Mouse (Mus musculus): ENCODE results near the gene Gm29666.

DNA sequence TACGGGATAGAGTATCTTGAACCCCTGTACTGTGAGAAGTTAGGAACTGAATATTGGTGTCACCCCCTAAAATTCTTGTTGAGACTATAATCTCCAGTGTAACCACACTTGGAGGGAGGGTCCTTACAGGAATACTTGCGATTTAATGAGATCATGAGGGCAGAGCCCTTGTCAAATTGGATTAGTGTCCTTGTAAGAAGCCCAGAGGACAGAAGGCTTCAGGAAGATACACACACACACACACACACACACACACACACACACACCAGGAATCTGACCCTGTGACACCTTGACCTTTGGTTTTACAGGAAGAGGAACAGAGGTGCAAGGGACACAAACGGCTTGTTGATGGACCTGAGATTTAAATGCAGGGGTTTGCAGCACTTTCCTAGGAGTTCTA is 28.6 kb downstream of the Gm29666 start:
- TF ChIP-seq GATA1 (IDR thresholded peaks at IDR 0.05; ENCODE audit: borderline replicate concordance, low read length) (no peak), FLI1 (IDR thresholded peaks at IDR 0.05; ENCODE audit: low read length) (no peak)
